ENCODE assay signal across 8 mouse cellular contexts in genomic region chr4:45971806-45972447, GRCm38 (mm10). TPM values are rescaled to one million over a fixed set of nuclear protein-coding genes. Genes with fewer than 3 reads are reported as not detected.
DNase-seq lines count a peak whose midpoint lies in the region; ATAC-seq and TF ChIP-seq lines count a peak whose summit lies in the region.

No protein-coding gene starts in this region.

- H3K4me2 ChIP-seq in hindbrain, postnatal 0 days (ENCODE audit: low read depth, low read length) = peak overlapping the region; percentile 68

- DNase-seq in WW6 (ENCODE audit: low read depth, low spot score) = peak; percentile 69
- DNase-seq in cerebellum, postnatal 4 days (ENCODE audit: low spot score in 2 of 2) = peak; percentile 96 to 99
- DNase-seq in gastrocnemius, adult 2 months = peak; percentile 99
- DNase-seq in hindbrain, postnatal 0 days (ENCODE audit: low spot score) = peak; percentile 97
- peak; percentile 96 to 97 for DNase-seq in left cerebral cortex, adult 8-10 months (ENCODE audit: low spot score in 2 of 2)
- DNase-seq in right cerebral cortex, postnatal 10 days (ENCODE audit: low spot score in 2 of 2) = peak; percentile 96 to 97
- DNase-seq in urinary bladder, postnatal 25 days (ENCODE audit: low spot score) = peak; percentile 100

- H3K4me3 ChIP-seq in gastrocnemius, adult 2 months = peak overlapping the region; percentile 88
- H3K4me3 ChIP-seq in hindbrain, postnatal 0 days (ENCODE audit: low read length) = peak overlapping the region; percentile 88
- H3K4me3 ChIP-seq in megakaryocyte, embryonic 14.5 days (replicated peaks) = peak overlapping the region; percentile 97

- peak; percentile 98 for ATAC-seq in hindbrain, postnatal 0 days

- H3K27me3 ChIP-seq in hindbrain, postnatal 0 days (ENCODE audit: insufficient read depth, low read length) = no peaks in the 10 kb centered on the region
- H3K27me3 ChIP-seq in megakaryocyte, embryonic 14.5 days (replicated peaks) = no peaks in the 10 kb centered on the region

- H3K9me3 ChIP-seq in hindbrain, postnatal 0 days (ENCODE audit: low read length) = no peaks in the 10 kb centered on the region
- H3K9me3 ChIP-seq in megakaryocyte, embryonic 14.5 days = no peaks in the 10 kb centered on the region

- WGBS in hindbrain, postnatal 0 days = 3% methylated on average over 43 of the region's 51 CpGs

- peak overlapping the region; percentile 83 for H3K9ac ChIP-seq in hindbrain, postnatal 0 days (replicated peaks; ENCODE audit: low read length)

- TF ChIP-seq CTCF in gastrocnemius, adult 2 months (IDR thresholded peaks at IDR 0.05) = peak; percentile 86
- peak; percentile 82 for TF ChIP-seq CTCF in hindbrain, postnatal 0 days (IDR thresholded peaks at IDR 0.05; ENCODE audit: low read depth)

- intact Hi-C loops in gastrocnemius, adult 2 months (cut with DNase I) = loop anchor here (2.0 to 5.0 kb wide), 2 partner anchors 65 to 155 kb away; partner anchors contain the start of gene Tmod1

- no peaks in the 10 kb centered on the region for H3K4me1 ChIP-seq in hindbrain, postnatal 0 days (ENCODE audit: insufficient read depth, low read length)
- peaks cover 75% of the 10 kb centered on the region for H3K4me1 ChIP-seq in megakaryocyte, embryonic 14.5 days

- H3K27ac ChIP-seq in gastrocnemius, adult 2 months = peak overlapping the region; percentile 89
- peak overlapping the region; percentile 78 for H3K27ac ChIP-seq in hindbrain, postnatal 0 days

- H3K36me3 ChIP-seq in hindbrain, postnatal 0 days (ENCODE audit: insufficient read depth, low read length) = no peaks in the 10 kb centered on the region
- H3K36me3 ChIP-seq in megakaryocyte, embryonic 14.5 days (replicated peaks; ENCODE audit: low read length) = peaks cover under 1% of the 10 kb centered on the region

RNA-seq across cellular contexts. Expression of gene Tdrd7, which starts 6.8 kb away (rescaled TPM):
- 1 to 10 TPM; 8.8 to 9.3 TPM for total RNA-seq in gastrocnemius, adult 2 months (2021)
- 31.3 and 33.4 TPM in 2 replicates for total RNA-seq in hindbrain, postnatal 0 days (2014; rRNA removed)
- polyA plus RNA-seq in hindbrain, postnatal 0 days (2015; fragmentation: Nextera tagmentation; extraction: Ambion mirVana) = 23.6 and 26.1 TPM in 2 replicates
- total RNA-seq in left cerebral cortex, adult 8-10 months (2022) = 10 to 100 TPM; 29.8 to 38.7 (median 33.5) TPM
- 1.6 TPM in 1 of 2 replicates, not detected in the other for polyA plus RNA-seq in megakaryocyte, embryonic 14.5 days (2012; ENCODE audit: insufficient read depth, low replicate concordance)

Comparison
In these comparisons a context has a peak if more than half of its experiments do, and no peak if none do; other contexts are left out.
1. Peak in every context shown above with its lines: DNase-seq, ATAC-seq, H3K4me3 ChIP-seq and H3K27ac ChIP-seq.